Mouse (Mus musculus) forebrain, embryonic 14.5 days (tissue): ENCODE results near the gene Lair1. TPM values are rescaled to one million over a fixed set of nuclear protein-coding genes. Genes with fewer than 3 reads are reported as not detected.
A peak's percentile ranks its signal among the peaks of the same experiment; 100 is the strongest.

ENCODE experiments used
- ATAC-seq: fragments of 200-750 bp; cut with Nextera tagmentation; 2 replicates; pipeline ENCODE4 v1.8.0; 2017; ENCODE audit warnings: mild to moderate bottlenecking, moderate library complexity
- DNase-seq: peaks from one replicate; pipeline ENCODE4 v3.0.0-alpha.2; 2015; ENCODE audit warnings: low spot score
- H3K27ac ChIP-seq: fragments of 300-500 bp; sonication (generic); 2 replicates; pipeline ENCODE4 v1.5.1; 2014; ENCODE audit warnings: low read depth, mild to moderate bottlenecking, control low read depth, low read length, moderate library complexity
- H3K27me3 ChIP-seq: fragments of 300-500 bp; sonication (generic); replicated peaks from 2 replicates; pipeline ENCODE4 v1.6.1; 2014; ENCODE audit warnings: low read length, control low read depth, mixed read lengths; ENCODE audit not compliant: control insufficient read depth, insufficient read depth
- H3K36me3 ChIP-seq: fragments of 300-500 bp; sonication (generic); 2 replicates; pipeline ENCODE4 v1.6.1; 2014; ENCODE audit warnings: low read length, control low read depth; ENCODE audit not compliant: control insufficient read depth, insufficient read depth
- H3K4me1 ChIP-seq: fragments of 300-500 bp; sonication (generic); 2 replicates; pipeline ENCODE4 v1.6.1; 2014; ENCODE audit warnings: antibody characterized with exemption, low read length, control low read depth; ENCODE audit not compliant: control insufficient read depth, insufficient read depth
- H3K4me2 ChIP-seq: fragments of 300-500 bp; sonication (generic); 2 replicates; pipeline ENCODE4 v1.6.1; 2014; ENCODE audit warnings: mild to moderate bottlenecking, control low read depth, low read length
- H3K4me3 ChIP-seq: fragments of 300-500 bp; sonication (generic); 2 replicates; pipeline ENCODE4 v1.5.1; 2014; ENCODE audit warnings: low read depth, low read length, control low read depth
- H3K9ac ChIP-seq: fragments of 300-500 bp; sonication (generic); 2 replicates; pipeline ENCODE4 v1.6.1; 2014; ENCODE audit warnings: mild to moderate bottlenecking, low read length, control low read depth, moderate library complexity
- H3K9me3 ChIP-seq: fragments of 300-500 bp; sonication (generic); replicated peaks from 2 replicates; pipeline ENCODE4 v1.6.1; 2016; ENCODE audit warnings: low read length, control low read depth, mixed read lengths; ENCODE audit not compliant: control insufficient read depth
- WGBS: fragments of 180-500 bp; shearing (Covaris S2); extraction: QIAGEN DNeasy Blood & Tissue Kit; methylation state at CpG from one replicate; pipeline ENCODE4 v1.1.7; 2014; 5-methylcytosine and 5-hydroxymethylcytosine counted together
- polyA plus RNA-seq: library from polyadenylated mRNA; unstranded; fragments of >200 nt; fragmentation: Nextera tagmentation; extraction: Ambion mirVana; gene quantifications from 2 replicates; pipeline ENCODE4 v1.2.1, GENCODE M21; 2014

Gene Lair1
- polyA plus RNA-seq: 1.8 and 2.1 TPM in 2 replicates

GRCm38 (mm10) chr7:4063013-4063412, at the start of gene Lair1:
Gene Lair1, minus strand, starts transcription at chr7:4063204.
- Histone ChIP-seq H3K9me3 (no peaks in the 10 kb centered on the region), H3K4me1 (no peaks in the 10 kb centered on the region), H3K36me3 (no peaks in the 10 kb centered on the region), H3K4me3 (no peak within 1 kb of the TSS), H3K27ac (no peak within 1 kb of the TSS), H3K27me3 (no peaks in the 10 kb centered on the region), H3K9ac (no peak within 1 kb of the TSS), H3K4me2 (no peak within 1 kb of the TSS)
- 83% methylated on average over 2 of the region's 2 CpGs for WGBS
- DNase-seq (no peak), ATAC-seq (no peak)

GRCm38 (mm10) chr7:4111766-4112165, 48.8 kb upstream of the Lair1 start:
- peak overlapping the region; percentile 39; the same call in 1 of the 2 replicates for H3K27ac ChIP-seq
- ATAC-seq (no peak), DNase-seq (peak; percentile 16)
- H3K4me3 ChIP-seq: no peak overlapping the region
- H3K9ac ChIP-seq: no peak overlapping the region; the same call in 1 of the 2 replicates
- H3K4me1 ChIP-seq: 0 out of 2 replicates have a peak, but pooled peaks cover 2% of the 10 kb centered on the region
- H3K27me3 ChIP-seq: no peaks in the 10 kb centered on the region
- no peak overlapping the region for H3K4me2 ChIP-seq
- 29% methylated on average over 3 of the region's 3 CpGs for WGBS
- no peaks in the 10 kb centered on the region for H3K9me3 ChIP-seq
- no peaks in the 10 kb centered on the region for H3K36me3 ChIP-seq

GRCm38 (mm10) chr7:4103411-4103810, 40.4 kb upstream of the Lair1 start:
- Histone ChIP-seq H3K9ac (no peak overlapping the region), H3K4me2 (no peak overlapping the region), H3K9me3 (no peaks in the 10 kb centered on the region), H3K36me3 (no peaks in the 10 kb centered on the region), H3K27me3 (no peaks in the 10 kb centered on the region), H3K4me1 (no peaks in the 10 kb centered on the region), H3K27ac (no peak overlapping the region), H3K4me3 (no peak overlapping the region)
- 14% methylated on average over 4 of the region's 4 CpGs for WGBS
- ATAC-seq (0 out of 2 replicates have a peak, but pooled peaks have one; percentile 37), DNase-seq (peak; percentile 79)

GRCm38 (mm10) chr7:4101144-4101543, 38.1 kb upstream of the Lair1 start:
- ATAC-seq: no peak
- Histone ChIP-seq H3K27ac (no peak overlapping the region), H3K4me3 (no peak overlapping the region), H3K4me2 (no peak overlapping the region), H3K4me1 (no peaks in the 10 kb centered on the region), H3K9ac (no peak overlapping the region), H3K27me3 (no peaks in the 10 kb centered on the region), H3K36me3 (no peaks in the 10 kb centered on the region), H3K9me3 (no peaks in the 10 kb centered on the region)
- WGBS: 83% methylated on average over 5 of the region's 5 CpGs
- no peak for DNase-seq

- ATAC-seq (no peak), DNase-seq (no peak)
- H3K9ac ChIP-seq: no peak overlapping the region
- H3K36me3 ChIP-seq: no peaks in the 10 kb centered on the region
- H3K4me2 ChIP-seq: no peak overlapping the region
- no peaks in the 10 kb centered on the region for H3K9me3 ChIP-seq
- 78% methylated on average over 2 of the region's 2 CpGs for WGBS
- H3K27ac ChIP-seq: no peak overlapping the region
- no peaks in the 10 kb centered on the region for H3K27me3 ChIP-seq
- H3K4me3 ChIP-seq: no peak overlapping the region
- no peaks in the 10 kb centered on the region for H3K4me1 ChIP-seq
Observed at GRCm38 (mm10) chr7:4098832-4099231, 35.8 kb upstream of the Lair1 start.

- no peak for DNase-seq
- Histone ChIP-seq H3K9ac (no peak overlapping the region), H3K4me2 (no peak overlapping the region), H3K9me3 (no peaks in the 10 kb centered on the region), H3K4me3 (no peak overlapping the region), H3K4me1 (no peaks in the 10 kb centered on the region), H3K27me3 (no peaks in the 10 kb centered on the region), H3K27ac (no peak overlapping the region), H3K36me3 (no peaks in the 10 kb centered on the region)
- 75% methylated on average over 2 of the region's 2 CpGs for WGBS
- no peak for ATAC-seq
Observed at GRCm38 (mm10) chr7:4098301-4098700, 35.3 kb upstream of the Lair1 start.

- 51% methylated on average over 8 of the region's 8 CpGs for WGBS
- ATAC-seq: no peak
Observed at GRCm38 (mm10) chr7:4091170-4091569, 28.2 kb upstream of the Lair1 start.

GRCm38 (mm10) chr7:4088679-4089078, 25.7 kb upstream of the Lair1 start:
- WGBS: 89% methylated on average over 2 of the region's 2 CpGs
- no peaks in the 10 kb centered on the region for H3K27me3 ChIP-seq
- H3K4me3 ChIP-seq: no peak overlapping the region
- no peak overlapping the region for H3K9ac ChIP-seq
- no peaks in the 10 kb centered on the region for H3K9me3 ChIP-seq
- H3K36me3 ChIP-seq: no peaks in the 10 kb centered on the region
- DNase-seq (no peak), ATAC-seq (no peak)
- no peak overlapping the region for H3K4me2 ChIP-seq
- H3K27ac ChIP-seq: no peak overlapping the region
- no peaks in the 10 kb centered on the region for H3K4me1 ChIP-seq

More at GRCm38 (mm10) chr7:4091170-4091569, 28.2 kb upstream of the Lair1 start:
- no peak overlapping the region for H3K9ac ChIP-seq
- H3K27ac ChIP-seq: no peak overlapping the region
- H3K4me3 ChIP-seq: no peak overlapping the region
- no peaks in the 10 kb centered on the region for H3K27me3 ChIP-seq
- DNase-seq: no peak
- no peaks in the 10 kb centered on the region for H3K9me3 ChIP-seq
- H3K4me1 ChIP-seq: no peaks in the 10 kb centered on the region
- H3K36me3 ChIP-seq: no peaks in the 10 kb centered on the region
- no peak overlapping the region for H3K4me2 ChIP-seq

- no peaks in the 10 kb centered on the region for H3K4me1 ChIP-seq
- H3K9me3 ChIP-seq: no peaks in the 10 kb centered on the region
- no peak overlapping the region for H3K27ac ChIP-seq
- 80% methylated on average over 6 of the region's 6 CpGs for WGBS
- H3K27me3 ChIP-seq: no peaks in the 10 kb centered on the region
- DNase-seq (no peak), ATAC-seq (no peak)
- no peak overlapping the region for H3K9ac ChIP-seq
- H3K4me3 ChIP-seq: no peak overlapping the region
- H3K4me2 ChIP-seq: no peak overlapping the region
- no peaks in the 10 kb centered on the region for H3K36me3 ChIP-seq
Observed at GRCm38 (mm10) chr7:4087896-4088480, 25.0 kb upstream of the Lair1 start.
